Mouse (Mus musculus) NIH3T3 (cell line): Measurements from ENCODE around the gene Phf19.
A peak's percentile ranks its signal among the peaks of the same experiment; 100 is the strongest.

Experiments
- DNase-seq: peaks from one replicate; pipeline ENCODE4 v3.0.0-alpha.2; 2012; ENCODE audit warnings: low read depth

The Phf19 gene

DNA sequence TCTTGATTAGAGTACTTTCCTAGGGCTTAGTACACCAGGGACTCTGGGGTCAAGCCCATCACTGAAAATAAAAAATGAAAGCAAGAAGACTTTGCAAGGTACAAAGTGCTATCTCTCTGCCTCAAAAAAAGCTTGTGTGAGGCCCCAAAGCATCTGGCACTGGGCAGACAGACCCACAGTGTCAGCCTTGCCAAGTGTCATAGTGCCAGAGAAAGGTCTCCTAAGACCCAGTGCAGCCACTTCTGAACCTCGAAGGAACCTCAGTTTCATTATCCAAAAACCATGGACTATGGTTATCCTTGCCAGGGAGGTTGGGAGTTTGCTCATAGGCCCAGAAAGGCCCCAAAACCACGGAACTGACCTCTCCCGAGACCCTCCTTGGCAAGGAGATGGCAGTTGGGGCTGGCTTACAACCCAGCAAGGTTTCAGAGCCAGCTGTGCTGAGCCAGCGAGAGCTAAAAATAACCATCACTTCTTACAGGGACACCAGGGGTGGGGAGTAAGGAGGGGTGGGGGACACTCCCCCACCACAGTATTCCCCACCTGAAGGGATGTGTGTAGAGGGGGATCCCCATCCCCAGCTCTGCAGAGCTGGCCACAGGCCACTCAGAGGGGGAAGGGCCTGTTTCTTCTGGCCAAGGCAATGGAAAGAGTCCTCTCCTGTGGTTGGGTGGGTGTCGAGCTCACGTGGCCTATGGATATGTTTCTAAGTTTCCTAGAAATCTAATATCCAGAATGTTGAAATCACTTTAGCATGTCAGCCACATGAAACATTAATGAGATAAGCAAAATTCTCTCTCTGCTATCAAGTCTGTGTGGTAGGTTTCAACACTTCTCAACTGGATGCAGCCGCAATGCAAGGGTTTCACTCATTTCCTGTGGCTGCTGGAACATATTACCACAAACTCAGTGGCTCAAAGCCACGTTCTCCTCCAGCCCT lies 24.7 kb upstream of the Phf19 start:
- DNase-seq, result peak; percentile 90

GRCm38 (mm10) chr2:34937460-34937859 lies 23.6 kb upstream of the Phf19 start:
- DNase-seq, result no peak

DNA sequence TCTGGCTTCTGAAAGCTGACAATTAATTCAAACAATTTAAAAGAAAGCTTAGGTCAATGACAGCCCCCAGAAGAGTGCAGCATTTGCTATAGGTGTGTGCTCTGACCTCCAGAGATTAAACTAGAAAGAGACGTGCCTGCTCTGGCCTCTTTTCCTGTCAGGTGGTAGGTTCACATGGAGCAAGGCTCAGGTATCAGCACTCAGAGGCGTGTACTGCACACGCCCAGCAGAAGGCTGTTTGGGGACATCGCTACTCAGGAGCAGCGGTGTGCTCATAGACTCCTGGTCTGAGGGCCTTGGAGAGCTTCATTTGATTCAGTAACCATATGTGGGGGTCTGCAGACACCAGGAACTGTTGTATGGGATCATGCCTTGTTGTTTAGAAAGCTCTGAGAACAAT lies 13.5 kb upstream of the Phf19 start:
- DNase-seq, result no peak

GRCm38 (mm10) chr2:34922729-34923128 lies 8.9 kb upstream of the Phf19 start:
- no peak for DNase-seq

- no peak for DNase-seq
Measured at GRCm38 (mm10) chr2:34920144-34920543, 6.3 kb upstream of the Phf19 start.

- no peak for DNase-seq
Measured at GRCm38 (mm10) chr2:34915103-34915502, 1.3 kb upstream of the Phf19 start.

GRCm38 (mm10) chr2:34914823-34915082 lies 927 bp upstream of the Phf19 start:
- DNase-seq, result no peak

- DNase-seq, result no peak
Measured at GRCm38 (mm10) chr2:34914069-34914822, 420 bp upstream of the Phf19 start.

GRCm38 (mm10) chr2:34912613-34913012 lies 1.2 kb downstream of the Phf19 start:
- no peak for DNase-seq

DNA sequence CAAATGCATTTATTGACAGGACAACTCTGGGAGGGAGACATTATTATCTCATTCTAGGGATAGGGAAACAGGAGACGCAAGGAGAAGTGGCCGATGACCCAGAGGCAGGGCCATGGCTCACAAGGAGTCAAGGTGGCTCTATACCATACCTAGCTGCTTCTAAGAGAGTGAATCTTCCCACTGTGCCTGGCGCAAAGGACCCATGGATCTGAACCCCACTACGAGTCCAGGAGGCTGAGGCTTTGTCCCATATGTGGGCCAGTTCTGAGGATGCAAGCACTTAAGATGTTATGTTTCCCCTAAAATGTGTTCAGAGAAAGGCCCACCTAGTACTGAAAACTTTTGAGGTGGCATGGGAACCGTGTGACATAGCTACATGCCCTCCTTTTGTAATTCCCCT lies 2.0 kb downstream of the Phf19 start:
- no peak for DNase-seq

DNA sequence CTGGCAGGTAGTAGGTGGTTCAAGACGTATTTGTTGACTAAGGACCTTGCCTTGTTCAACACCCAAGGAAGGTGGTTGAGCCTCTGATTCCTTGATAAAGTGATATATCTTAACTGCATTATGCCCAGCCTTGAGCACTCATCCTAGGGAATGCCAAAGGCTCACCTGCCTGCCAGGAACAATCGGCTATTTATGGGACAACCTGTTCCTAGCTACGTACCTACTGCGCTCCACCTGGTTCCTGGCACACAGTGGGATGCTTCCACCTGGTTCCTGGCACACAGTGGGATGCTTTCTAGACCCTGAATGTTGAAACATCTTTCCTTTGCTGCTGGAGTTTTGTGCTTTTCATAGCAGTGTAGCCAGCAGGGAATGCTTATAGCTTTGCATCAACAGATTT lies 4.1 kb downstream of the Phf19 start:
- DNase-seq, result no peak

DNA sequence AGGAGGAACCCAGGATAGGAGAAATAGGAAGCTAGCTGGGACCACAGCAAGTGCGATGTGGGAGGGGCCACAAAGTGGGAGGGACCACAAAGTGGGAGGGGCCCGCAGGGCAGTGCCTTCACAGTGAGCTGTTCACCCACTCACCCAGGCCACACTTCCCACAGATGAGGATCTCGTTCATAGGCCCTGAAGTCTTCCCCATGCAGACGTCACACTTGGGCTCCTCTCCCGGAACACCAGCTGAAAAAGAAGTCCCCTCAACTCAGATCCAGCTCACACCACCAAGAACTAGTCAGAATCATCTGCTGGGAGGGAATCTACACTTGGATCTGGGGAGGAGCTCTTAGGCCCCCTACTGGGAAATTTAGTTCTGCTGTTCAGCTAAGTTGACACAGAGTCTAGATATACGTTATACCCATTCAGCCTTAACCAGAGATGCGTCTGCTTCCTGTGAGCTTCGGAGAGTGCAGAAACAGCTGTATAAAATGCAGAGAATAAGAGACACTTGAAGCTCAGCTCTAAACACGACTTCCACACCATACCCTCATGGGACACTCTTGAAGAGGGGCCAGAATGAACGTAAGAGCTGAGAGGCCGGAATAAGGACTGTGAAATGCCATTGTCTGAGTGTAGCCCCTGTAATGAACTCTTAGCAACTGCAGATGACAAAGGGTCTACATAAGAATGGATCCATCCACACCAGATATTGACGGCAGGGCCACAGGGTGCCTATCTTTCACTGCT lies 6.8 kb downstream of the Phf19 start:
- DNase-seq, result peak; percentile 42

DNA sequence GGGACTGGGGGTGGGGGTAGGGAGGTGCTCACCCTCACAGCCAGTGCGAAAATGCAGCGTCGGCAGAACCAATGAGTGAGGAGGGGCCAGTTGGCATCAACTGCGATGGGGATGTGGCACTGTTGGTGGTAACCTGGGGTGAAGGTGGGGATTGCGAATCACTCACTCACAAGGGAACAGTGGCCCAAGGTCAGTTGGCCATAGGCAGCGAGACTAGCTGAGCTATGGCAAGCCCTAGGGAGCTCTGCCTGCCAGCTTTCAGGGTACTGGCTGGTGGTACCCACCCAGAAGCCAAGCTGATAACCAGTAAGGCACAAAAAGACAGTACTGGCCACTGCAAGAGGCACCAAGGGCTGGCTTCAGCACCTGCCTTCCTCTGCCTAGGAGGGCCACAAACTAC lies 7.4 kb downstream of the Phf19 start:
- DNase-seq, result no peak

DNA sequence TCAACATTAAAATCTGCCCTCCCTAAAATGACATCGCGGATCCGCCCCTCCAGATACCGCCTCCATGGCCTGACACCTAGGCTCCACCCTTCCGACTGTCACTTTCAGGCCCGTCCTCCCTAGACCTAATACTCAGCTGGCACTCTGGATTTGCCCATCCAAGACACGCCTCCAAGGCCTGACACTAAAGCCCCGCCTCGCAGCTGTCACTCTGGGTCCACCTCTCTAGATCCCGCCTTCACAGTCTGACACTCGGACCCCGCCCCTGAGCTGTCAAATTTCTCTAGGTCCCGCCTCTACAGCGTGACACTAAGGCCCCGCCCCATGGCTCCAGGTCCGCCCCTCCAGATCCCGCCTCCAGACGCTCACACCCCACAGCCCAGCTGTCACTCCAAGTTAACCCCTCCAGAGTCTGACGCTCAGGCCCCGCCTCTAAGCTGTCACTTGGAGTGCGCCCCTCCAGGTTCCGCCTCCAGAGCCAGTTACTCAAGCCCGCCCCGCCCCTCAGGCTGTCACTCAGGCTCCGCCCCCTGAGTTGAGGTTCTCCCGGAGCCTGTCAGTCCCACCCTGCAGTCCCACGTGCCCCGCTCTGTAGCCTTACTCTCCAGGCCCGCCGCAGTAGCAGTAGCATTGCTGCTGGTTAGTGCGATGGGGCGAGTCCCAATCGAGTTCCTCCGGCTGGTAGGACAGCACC lies 8.8 kb downstream of the Phf19 start:
- DNase-seq, result peak; percentile 93

DNA sequence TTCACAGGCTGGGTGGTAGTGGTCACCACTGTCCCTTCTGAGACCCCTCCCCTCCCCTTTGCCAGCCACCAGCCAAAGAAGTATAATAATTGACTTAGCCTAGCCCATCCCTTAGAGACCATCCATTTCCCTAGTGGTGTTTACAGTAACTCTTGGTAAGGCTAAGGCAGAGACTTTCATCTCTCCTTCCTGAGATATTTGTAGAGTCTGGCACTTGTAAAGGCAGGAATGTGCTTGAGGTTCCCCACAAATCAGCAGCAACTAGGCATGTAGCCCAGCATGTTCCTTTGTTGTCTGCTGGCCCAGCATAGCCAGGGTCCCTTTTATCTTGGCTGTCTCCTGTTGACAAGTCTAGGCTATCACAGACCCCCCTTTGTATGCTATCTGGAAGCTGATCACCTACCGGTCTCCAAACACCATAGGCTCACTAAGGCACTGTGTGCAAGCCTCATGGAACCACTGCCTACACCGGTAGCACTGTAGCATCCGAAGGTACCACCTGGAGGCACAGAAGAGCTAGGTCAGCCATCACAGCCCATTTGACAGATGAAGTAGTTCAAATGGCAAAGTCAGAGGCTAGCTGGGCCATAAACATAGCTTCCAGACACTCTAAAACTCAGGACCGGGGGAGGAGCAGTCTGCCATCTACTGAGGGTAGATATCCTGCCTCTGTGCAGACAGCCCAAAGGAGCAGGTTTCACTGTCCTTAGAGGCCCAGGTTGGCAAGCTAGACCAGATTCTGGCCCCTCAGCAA lies 10.0 kb downstream of the Phf19 start:
- DNase-seq, result no peak

DNA sequence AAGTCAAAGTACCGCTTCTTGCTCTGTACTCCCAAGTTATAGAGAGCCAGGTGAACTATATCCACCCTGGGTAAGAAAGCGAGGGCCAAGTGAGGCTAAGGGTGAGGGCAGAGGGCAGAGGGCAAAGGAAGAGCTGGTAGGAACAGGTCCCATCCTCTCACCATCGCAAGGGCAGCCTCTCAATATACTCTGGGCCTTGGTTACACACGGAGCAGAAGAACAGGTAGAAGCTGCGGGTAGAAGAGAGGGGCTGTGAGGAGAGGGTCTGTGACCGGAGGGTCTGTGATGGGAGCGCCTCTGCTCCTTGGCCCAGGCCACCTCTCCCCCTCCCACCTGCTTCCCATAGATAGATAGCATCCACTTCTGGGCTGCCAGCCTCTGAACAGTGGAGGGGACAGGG lies 10.6 kb downstream of the Phf19 start:
- no peak for DNase-seq

DNA sequence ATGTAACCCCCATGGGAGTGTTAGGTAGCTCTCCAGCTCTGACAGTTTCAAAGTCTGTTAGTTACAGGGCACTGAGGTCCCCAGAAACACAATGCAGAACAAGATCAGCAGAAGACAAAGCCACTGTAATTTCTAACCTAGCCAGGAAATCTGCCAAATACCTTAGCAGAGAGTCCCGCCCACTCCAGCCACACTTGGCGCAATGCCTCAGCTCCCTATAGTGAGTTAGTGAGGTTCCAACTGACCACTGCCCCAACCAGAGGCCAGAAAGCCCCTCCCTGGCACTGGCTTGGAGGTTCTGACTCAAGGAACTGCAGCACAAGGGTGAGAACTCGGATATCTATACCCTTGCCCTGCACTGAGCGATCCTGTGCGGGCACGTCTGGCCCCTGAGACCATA lies 11.1 kb downstream of the Phf19 start:
- peak; percentile 32 for DNase-seq

- no peak for DNase-seq
Measured at GRCm38 (mm10) chr2:34901726-34902125, 12.1 kb downstream of the Phf19 start.

DNA sequence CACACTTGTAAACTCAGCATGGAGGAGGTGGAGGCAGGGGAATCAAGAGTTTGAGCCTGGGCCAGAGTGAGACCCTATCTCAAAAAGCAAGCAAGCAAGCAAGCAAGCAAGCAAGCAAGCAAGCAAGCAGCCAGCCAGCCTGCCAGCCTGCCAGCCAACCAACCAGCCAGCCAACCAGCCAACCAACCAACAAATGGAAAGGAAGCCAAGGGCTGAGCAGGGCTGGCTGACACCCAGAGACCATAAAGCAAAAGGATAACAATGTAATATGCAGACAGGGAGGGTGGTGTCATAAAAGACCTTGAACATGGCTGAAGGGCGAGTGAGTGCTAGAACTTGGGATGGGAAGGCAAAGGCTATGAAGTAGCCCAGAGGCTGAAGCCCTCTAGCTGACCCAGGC lies 13.4 kb downstream of the Phf19 start:
- peak; percentile 14 for DNase-seq

- no peak for DNase-seq
Measured at GRCm38 (mm10) chr2:34899682-34900081, 14.1 kb downstream of the Phf19 start.

GRCm38 (mm10) chr2:34897820-34898219 lies 16.0 kb downstream of the Phf19 start:
- DNase-seq, result peak; percentile 71
